Mouse (Mus musculus): Measurements from ENCODE around the gene Borcs6. TPM values are rescaled to one million over a fixed set of nuclear protein-coding genes. Genes with fewer than 3 reads are reported as not detected.
"Not testable (repeated sequence)": the region's sequence is repeated elsewhere in the genome, so short reads cannot be mapped to it uniquely, and the experiment has no call there.

Borcs6 gene
- polyA plus RNA-seq (2015; fragmentation: Nextera tagmentation; extraction: Ambion mirVana), result 22.1 and 23.1 TPM in 2 replicates

GRCm38 (mm10) chr11:69059357-69059974, at the start of gene Borcs6:
TSS of gene Borcs6 (plus strand) at chr11:69059717.
- Histone ChIP-seq H3K4me3 (peak within 1 kb of the TSS; percentile 79), H3K27me3 (no peaks in the 10 kb centered on the region), H3K9ac (peak within 1 kb of the TSS; percentile 87), H3K36me3 (no peaks in the 10 kb centered on the region), H3K4me2 (peak within 1 kb of the TSS; percentile 68), H3K27ac (replicated peaks) (peak within 1 kb of the TSS; percentile 95), H3K4me1 (replicated peaks) (peaks cover 39% of the 10 kb centered on the region), H3K9me3 (no peaks in the 10 kb centered on the region)
- ATAC-seq (ENCODE audit: low FRiP score, low read depth), result peak; percentile 95
- WGBS, result under 1% methylated on average over 64 of the region's 64 CpGs

- ATAC-seq (ENCODE audit: low FRiP score, low read depth), result no peak
- no peaks in the 10 kb centered on the region for H3K9me3 ChIP-seq
- no peaks in the 10 kb centered on the region for H3K27me3 ChIP-seq
- no peaks in the 10 kb centered on the region for H3K36me3 ChIP-seq
- 93% methylated on average over 15 of the region's 15 CpGs for WGBS
- H3K4me1 ChIP-seq (replicated peaks), result peaks cover 28% of the 10 kb centered on the region
- no peak overlapping the region for H3K9ac ChIP-seq
- 0 out of 2 replicates have a peak overlapping the region, but pooled peaks have one; percentile 44 for H3K4me3 ChIP-seq
- peak overlapping the region; percentile 71; the same call in 1 of the 2 replicates for H3K4me2 ChIP-seq
- H3K27ac ChIP-seq (replicated peaks), result peak overlapping the region; percentile 92; the same call in 1 of the 2 replicates
Measured at GRCm38 (mm10) chr11:69010400-69011323, 48.9 kb upstream of the Borcs6 start.

DNA sequence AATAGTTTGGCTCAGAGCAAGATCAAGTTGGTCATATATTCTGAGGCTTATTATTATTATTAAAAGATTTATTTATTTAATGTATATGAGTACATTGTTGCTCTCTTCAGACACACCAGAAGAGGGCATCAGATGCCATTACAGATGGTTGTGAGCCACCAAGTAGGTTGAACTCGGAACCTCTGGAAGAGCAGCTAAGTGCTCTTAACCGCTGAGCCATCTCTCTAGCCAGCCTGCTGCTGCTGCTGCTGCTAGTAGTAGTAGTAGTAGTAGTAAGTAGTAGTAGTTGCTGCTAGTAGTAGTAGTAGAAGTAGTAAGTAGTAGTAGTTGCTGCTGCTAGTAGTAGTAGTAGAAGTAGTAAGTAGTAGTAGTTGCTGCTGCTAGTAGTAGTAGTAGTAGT, 48.1 kb upstream of the Borcs6 start:
- not testable (repeated sequence) for H3K9me3 ChIP-seq; H3K27me3 ChIP-seq; ATAC-seq (ENCODE audit: low FRiP score, low read depth); H3K36me3 ChIP-seq; H3K9ac ChIP-seq
- 80% methylated on average over 2 of the region's 2 CpGs for WGBS
- Histone ChIP-seq H3K27ac (replicated peaks) (peak overlapping the region; percentile 92), H3K4me3 (peak overlapping the region; percentile 44), H3K4me1 (replicated peaks) (peaks cover 28% of the 10 kb centered on the region), H3K4me2 (peak overlapping the region; percentile 71)

DNA sequence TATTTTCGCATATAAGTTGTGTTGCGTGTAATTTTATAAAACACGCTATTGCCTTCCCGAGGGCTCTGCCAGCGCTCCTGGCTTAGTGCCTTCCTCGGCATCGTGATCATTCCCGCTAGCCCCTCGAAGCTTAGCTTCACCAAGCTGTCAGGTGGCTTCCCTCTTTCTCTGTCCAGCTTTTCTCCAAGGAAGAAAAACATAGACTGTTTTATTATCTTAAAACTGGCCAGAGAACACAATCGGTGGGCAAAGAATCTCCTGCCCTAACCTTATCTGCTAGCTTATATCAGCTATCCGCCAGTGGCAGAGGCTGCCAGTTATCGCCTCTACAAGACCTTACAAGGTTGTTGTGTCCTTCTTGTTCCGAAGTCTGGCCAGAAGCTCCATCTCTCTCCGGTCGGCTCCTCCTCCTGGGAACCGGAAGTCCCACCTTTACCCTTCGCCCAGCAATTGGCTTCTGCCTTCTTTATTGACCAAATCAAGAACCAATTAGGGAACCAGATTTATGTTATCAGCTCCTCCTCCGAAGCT, 47.4 kb upstream of the Borcs6 start:
- WGBS, result 2% methylated on average over 18 of the region's 18 CpGs
- H3K36me3 ChIP-seq, result no peaks in the 10 kb centered on the region
- H3K9me3 ChIP-seq, result no peaks in the 10 kb centered on the region
- peak overlapping the region; percentile 44 for H3K4me3 ChIP-seq
- peak overlapping the region; percentile 71 for H3K4me2 ChIP-seq
- H3K4me1 ChIP-seq (replicated peaks), result peaks cover 30% of the 10 kb centered on the region
- no peaks in the 10 kb centered on the region for H3K27me3 ChIP-seq
- H3K27ac ChIP-seq (replicated peaks), result peak overlapping the region; percentile 92
- ATAC-seq (ENCODE audit: low FRiP score, low read depth), result peak; percentile 73
- H3K9ac ChIP-seq, result peak overlapping the region; percentile 53

GRCm38 (mm10) chr11:69015644-69016441, 43.7 kb upstream of the Borcs6 start, which contains the start of gene Ctc1:
TSS of gene Ctc1 (plus strand) at chr11:69015911.
- H3K27ac ChIP-seq (replicated peaks), result peak within 1 kb of the TSS; percentile 93
- peak within 1 kb of the TSS; percentile 79 for H3K4me2 ChIP-seq
- peak within 1 kb of the TSS; percentile 70 for H3K4me3 ChIP-seq
- H3K4me1 ChIP-seq (replicated peaks), result peaks cover 22% of the 10 kb centered on the region
- 3% methylated on average over 38 of the region's 38 CpGs for WGBS
- H3K9me3 ChIP-seq, result no peaks in the 10 kb centered on the region
- ATAC-seq (ENCODE audit: low FRiP score, low read depth), result peak; percentile 94
- no peaks in the 10 kb centered on the region; the same call in 1 of the 2 replicates for H3K36me3 ChIP-seq
- peak within 1 kb of the TSS; percentile 79 for H3K9ac ChIP-seq
- H3K27me3 ChIP-seq, result no peaks in the 10 kb centered on the region

- H3K4me3 ChIP-seq, result peak overlapping the region; percentile 70
- H3K27ac ChIP-seq (replicated peaks), result peak overlapping the region; percentile 93
- no peaks in the 10 kb centered on the region for H3K9me3 ChIP-seq
- H3K9ac ChIP-seq, result peak overlapping the region; percentile 79
- H3K4me2 ChIP-seq, result peak overlapping the region; percentile 79
- peaks cover 12% of the 10 kb centered on the region for H3K4me1 ChIP-seq (replicated peaks)
- no peaks in the 10 kb centered on the region for H3K27me3 ChIP-seq
- H3K36me3 ChIP-seq, result peaks cover 8% of the 10 kb centered on the region; the same call in 1 of the 2 replicates
- WGBS, result 71% methylated on average over 3 of the region's 3 CpGs
- ATAC-seq (ENCODE audit: low FRiP score, low read depth), result no peak
Measured at GRCm38 (mm10) chr11:69016755-69017154, 42.8 kb upstream of the Borcs6 start.

- Histone ChIP-seq H3K36me3 (peaks cover 45% of the 10 kb centered on the region), H3K4me1 (replicated peaks) (peaks cover 8% of the 10 kb centered on the region), H3K27me3 (no peaks in the 10 kb centered on the region), H3K4me3 (no peak overlapping the region), H3K4me2 (no peak overlapping the region), H3K27ac (replicated peaks) (no peak overlapping the region), H3K9ac (no peak overlapping the region), H3K9me3 (no peaks in the 10 kb centered on the region)
- ATAC-seq (ENCODE audit: low FRiP score, low read depth), result no peak
Measured at GRCm38 (mm10) chr11:69020691-69021090, 38.8 kb upstream of the Borcs6 start.

GRCm38 (mm10) chr11:69026562-69026961, 33.0 kb upstream of the Borcs6 start:
- Histone ChIP-seq H3K9ac (no peak overlapping the region), H3K4me1 (replicated peaks) (no peaks in the 10 kb centered on the region), H3K4me3 (no peak overlapping the region), H3K27ac (replicated peaks) (no peak overlapping the region), H3K27me3 (no peaks in the 10 kb centered on the region), H3K9me3 (no peaks in the 10 kb centered on the region), H3K36me3 (peaks cover 85% of the 10 kb centered on the region), H3K4me2 (no peak overlapping the region)
- 97% methylated on average over 3 of the region's 3 CpGs for WGBS
- ATAC-seq (ENCODE audit: low FRiP score, low read depth), result no peak

GRCm38 (mm10) chr11:69028805-69029204, 30.7 kb upstream of the Borcs6 start:
- Histone ChIP-seq H3K36me3 (peaks cover 74% of the 10 kb centered on the region), H3K4me1 (replicated peaks) (no peaks in the 10 kb centered on the region), H3K4me3 (no peak overlapping the region), H3K27ac (replicated peaks) (no peak overlapping the region), H3K4me2 (no peak overlapping the region), H3K9me3 (no peaks in the 10 kb centered on the region), H3K9ac (no peak overlapping the region), H3K27me3 (no peaks in the 10 kb centered on the region)
- ATAC-seq (ENCODE audit: low FRiP score, low read depth), result no peak
- WGBS, result 73% methylated on average over 2 of the region's 2 CpGs

- no peaks in the 10 kb centered on the region for H3K9me3 ChIP-seq
- H3K9ac ChIP-seq, result no peak overlapping the region
- WGBS, result 83% methylated on average over 9 of the region's 9 CpGs
- H3K4me3 ChIP-seq, result no peak overlapping the region
- peaks cover 43% of the 10 kb centered on the region for H3K36me3 ChIP-seq
- no peak overlapping the region for H3K27ac ChIP-seq (replicated peaks)
- peaks cover 21% of the 10 kb centered on the region for H3K4me1 ChIP-seq (replicated peaks)
- no peaks in the 10 kb centered on the region for H3K27me3 ChIP-seq
- ATAC-seq (ENCODE audit: low FRiP score, low read depth), result no peak
- H3K4me2 ChIP-seq, result no peak overlapping the region
Measured at GRCm38 (mm10) chr11:69033552-69033951, 26.0 kb upstream of the Borcs6 start.

GRCm38 (mm10) chr11:69034585-69034984, 24.9 kb upstream of the Borcs6 start:
- WGBS, result 95% methylated on average over 3 of the region's 3 CpGs
- H3K36me3 ChIP-seq, result peaks cover 41% of the 10 kb centered on the region
- H3K4me2 ChIP-seq, result no peak overlapping the region
- peaks cover 31% of the 10 kb centered on the region for H3K4me1 ChIP-seq (replicated peaks)
- no peak overlapping the region for H3K27ac ChIP-seq (replicated peaks)
- H3K9me3 ChIP-seq, result no peaks in the 10 kb centered on the region
- no peak overlapping the region for H3K4me3 ChIP-seq
- H3K27me3 ChIP-seq, result no peaks in the 10 kb centered on the region
- ATAC-seq (ENCODE audit: low FRiP score, low read depth), result no peak
- H3K9ac ChIP-seq, result no peak overlapping the region
